Mouse (Mus musculus) ovary, postnatal 36 days (tissue): ENCODE measurements around the gene Pgpep1.
A peak's percentile ranks its signal among the peaks of the same experiment; 100 is the strongest.

Source experiments
- DNase-seq: peaks from one replicate; pipeline ENCODE4 v3.0.0; 2022; ENCODE audit warnings: low spot score, mixed read lengths

Pgpep1 gene

GRCm38 (mm10) chr8:70660273-70660725 is at the start of gene Pgpep1:
TSS of gene Pgpep1 (minus strand) at chr8:70660388.
- no peak for DNase-seq

GRCm38 (mm10) chr8:70709794-70710193 is 49.6 kb upstream of the Pgpep1 start:
- no peak for DNase-seq

GRCm38 (mm10) chr8:70708281-70708680 is 48.1 kb upstream of the Pgpep1 start:
- DNase-seq: no peak

- DNase-seq: no peak
Observed at GRCm38 (mm10) chr8:70703287-70703686, 43.1 kb upstream of the Pgpep1 start, which contains the start of gene Iqcn. TSS of gene Iqcn (plus strand) at chr8:70703457.

- DNase-seq: peak; percentile 57
Observed at GRCm38 (mm10) chr8:70702842-70703182, 42.6 kb upstream of the Pgpep1 start.

GRCm38 (mm10) chr8:70701982-70702841 is 42.0 kb upstream of the Pgpep1 start:
- no peak for DNase-seq

GRCm38 (mm10) chr8:70701048-70701981 is 41.1 kb upstream of the Pgpep1 start:
- no peak for DNase-seq

GRCm38 (mm10) chr8:70700555-70700922 is 40.4 kb upstream of the Pgpep1 start:
- DNase-seq: peak; percentile 93

- DNase-seq: peak; percentile 84
Observed at GRCm38 (mm10) chr8:70699834-70700554, 39.8 kb upstream of the Pgpep1 start.

- no peak for DNase-seq
Observed at GRCm38 (mm10) chr8:70699116-70699833, 39.1 kb upstream of the Pgpep1 start.

GRCm38 (mm10) chr8:70698310-70699109 is 38.3 kb upstream of the Pgpep1 start, which contains the start of gene Jund:
TSS of gene Jund (plus strand) at chr8:70698949.
- peak; percentile 99 for DNase-seq

GRCm38 (mm10) chr8:70697366-70698250 is 37.4 kb upstream of the Pgpep1 start:
- DNase-seq: no peak

GRCm38 (mm10) chr8:70696946-70697345 is 36.8 kb upstream of the Pgpep1 start:
- no peak for DNase-seq

GRCm38 (mm10) chr8:70696019-70696885 is 36.1 kb upstream of the Pgpep1 start:
- DNase-seq: peak; percentile 86

GRCm38 (mm10) chr8:70695318-70696018 is 35.3 kb upstream of the Pgpep1 start:
- DNase-seq: peak; percentile 57

- DNase-seq: no peak
Observed at GRCm38 (mm10) chr8:70693636-70694035, 33.4 kb upstream of the Pgpep1 start.

- peak; percentile 44 for DNase-seq
Observed at GRCm38 (mm10) chr8:70691727-70692231, 31.6 kb upstream of the Pgpep1 start.

- DNase-seq: no peak
Observed at GRCm38 (mm10) chr8:70691230-70691629, 31.0 kb upstream of the Pgpep1 start.
